Mouse (Mus musculus): ENCODE measurements at regions not wholly inside any gene's neighbourhood (a gene's known extent, or its start where the extent isn't known, plus 50 kb on each side); places are given as distances from the start of the nearest gene placed in this dataset.

DNA sequence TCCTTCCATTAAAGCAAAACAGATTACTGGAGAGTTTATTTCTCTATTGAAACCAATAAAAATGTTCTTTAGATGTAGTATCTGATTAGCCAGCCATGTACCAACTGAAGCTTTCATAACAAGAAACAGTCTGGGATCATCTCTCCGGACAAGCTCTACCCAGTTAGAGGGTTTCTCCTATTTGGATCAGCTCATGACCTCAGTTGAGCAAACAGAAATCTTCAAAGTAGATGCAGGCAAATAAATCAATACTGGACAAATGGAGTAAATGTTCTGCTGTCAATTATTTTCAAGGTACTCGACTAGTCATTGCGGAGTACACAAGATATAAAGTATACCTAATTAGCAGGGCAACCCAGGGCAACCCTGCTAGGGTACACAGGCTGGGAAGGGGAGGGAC is 67.4 kb downstream of the Avpr1a start:
- H3K27me3 ChIP-seq, result no peaks in the 10 kb centered on the region
- no peak overlapping the region for H3K27ac ChIP-seq
- H3K4me3 ChIP-seq (replicated peaks), result no peak overlapping the region
- no peaks in the 10 kb centered on the region for H3K36me3 ChIP-seq
- ATAC-seq (ENCODE audit: low read depth) (peak; percentile 58; the same call in 1 of the 2 replicates), DNase-seq (no peak)
- 0 out of 2 replicates have a peak, but pooled peaks cover 6% of the 10 kb centered on the region for H3K9me3 ChIP-seq (replicated peaks)
- H3K4me2 ChIP-seq, result no peak overlapping the region
- no peak overlapping the region for H3K9ac ChIP-seq
- WGBS (ENCODE audit: insufficient replicate concordance), result 60% methylated on average over 3 of the region's 3 CpGs
- H3K4me1 ChIP-seq (replicated peaks), result no peaks in the 10 kb centered on the region

DNA sequence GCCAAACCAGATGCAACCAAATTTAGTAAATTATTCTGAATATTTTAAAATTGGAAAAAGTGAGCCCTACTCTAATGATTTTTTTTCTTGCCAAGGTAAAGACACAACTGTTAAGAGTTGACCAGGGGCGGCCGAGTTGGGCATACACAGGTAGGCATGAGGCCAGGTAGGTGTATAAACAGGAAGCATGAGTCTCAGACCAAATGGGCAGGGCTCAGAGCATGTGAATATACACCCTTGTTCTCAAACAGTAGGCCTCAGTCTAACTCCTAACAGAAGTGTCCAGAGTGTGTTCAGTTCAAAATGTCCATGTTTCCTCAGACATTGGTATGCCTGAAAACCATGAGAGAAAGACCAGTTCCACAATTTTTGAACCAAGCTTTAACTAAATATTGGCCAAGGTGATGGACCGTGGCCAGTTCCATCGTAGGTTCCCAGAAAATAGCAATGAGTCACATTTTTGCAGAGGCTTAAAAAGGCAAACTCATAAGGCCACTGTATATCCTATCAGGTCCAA is 71.0 kb downstream of the Avpr1a start:
- no peak overlapping the region for H3K27ac ChIP-seq
- WGBS (ENCODE audit: insufficient replicate concordance), result 77% methylated on average over 4 of the region's 4 CpGs

DNA sequence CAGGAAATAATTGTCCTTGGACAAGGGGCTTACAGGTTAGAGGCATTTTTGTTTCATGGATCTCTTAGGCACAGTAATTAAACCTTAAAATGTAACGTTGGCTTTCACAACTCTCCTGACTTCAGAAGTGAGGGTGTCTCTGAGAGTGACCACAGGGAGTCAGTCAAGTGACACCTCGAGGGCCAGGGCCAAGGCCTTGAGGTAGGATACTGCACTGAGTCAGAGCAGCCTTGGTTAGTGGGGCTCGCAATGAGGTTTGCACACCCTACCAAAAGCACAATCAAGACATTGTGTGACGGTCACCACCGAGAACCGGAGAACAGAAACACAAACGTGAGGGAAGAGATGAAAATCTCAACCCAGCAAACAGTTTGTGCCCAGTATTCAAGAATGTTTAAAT is 71.7 kb downstream of the Avpr1a start:
- no peak overlapping the region for H3K27ac ChIP-seq
- no peak overlapping the region for H3K9ac ChIP-seq
- H3K9me3 ChIP-seq (replicated peaks), result no peaks in the 10 kb centered on the region
- H3K27me3 ChIP-seq, result no peaks in the 10 kb centered on the region
- no peak for ATAC-seq (ENCODE audit: low read depth)
- DNase-seq, result no peak
- H3K36me3 ChIP-seq, result no peaks in the 10 kb centered on the region
- no peak overlapping the region for H3K4me2 ChIP-seq
- H3K4me3 ChIP-seq (replicated peaks), result no peak overlapping the region
- H3K4me1 ChIP-seq (replicated peaks), result no peaks in the 10 kb centered on the region
- 73% methylated on average over 7 of the region's 7 CpGs for WGBS (ENCODE audit: insufficient replicate concordance)

More for the DNA sequence above, 71.0 kb downstream of the Avpr1a start:
- Histone ChIP-seq H3K9ac (no peak overlapping the region), H3K4me1 (replicated peaks) (no peaks in the 10 kb centered on the region), H3K4me2 (no peak overlapping the region), H3K9me3 (replicated peaks) (no peaks in the 10 kb centered on the region), H3K4me3 (replicated peaks) (no peak overlapping the region), H3K27me3 (no peaks in the 10 kb centered on the region), H3K36me3 (no peaks in the 10 kb centered on the region)
- DNase-seq (no peak), ATAC-seq (ENCODE audit: low read depth) (no peak)

DNA sequence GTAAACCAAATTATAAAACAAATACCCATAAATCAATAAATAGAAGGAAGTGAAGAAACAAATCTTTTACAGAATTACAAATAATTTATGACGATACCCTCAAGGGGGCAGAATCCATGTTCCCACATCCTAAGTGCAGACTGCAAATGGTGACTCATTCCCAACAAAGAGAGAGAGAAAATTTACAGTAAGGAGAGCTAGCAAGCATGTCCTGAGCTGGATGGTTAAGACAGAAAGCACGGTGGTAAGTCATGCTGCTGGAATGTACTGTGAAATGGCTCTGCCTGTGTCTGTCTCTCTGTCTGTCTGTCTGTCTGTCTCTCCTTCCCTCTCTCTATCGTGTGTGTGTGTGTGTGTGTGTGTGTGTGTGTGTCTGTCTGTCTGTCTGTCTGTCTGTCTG is 74.3 kb downstream of the Avpr1a start:
- Histone ChIP-seq H3K4me3 (replicated peaks) (no peak overlapping the region), H3K27ac (no peak overlapping the region), H3K36me3 (no peaks in the 10 kb centered on the region), H3K27me3 (no peaks in the 10 kb centered on the region), H3K4me2 (no peak overlapping the region), H3K9ac (no peak overlapping the region), H3K4me1 (replicated peaks) (no peaks in the 10 kb centered on the region), H3K9me3 (replicated peaks) (no peaks in the 10 kb centered on the region)
- ATAC-seq (ENCODE audit: low read depth) (no peak), DNase-seq (no peak)
- 56% methylated on average over 3 of the region's 3 CpGs for WGBS (ENCODE audit: insufficient replicate concordance)

DNA sequence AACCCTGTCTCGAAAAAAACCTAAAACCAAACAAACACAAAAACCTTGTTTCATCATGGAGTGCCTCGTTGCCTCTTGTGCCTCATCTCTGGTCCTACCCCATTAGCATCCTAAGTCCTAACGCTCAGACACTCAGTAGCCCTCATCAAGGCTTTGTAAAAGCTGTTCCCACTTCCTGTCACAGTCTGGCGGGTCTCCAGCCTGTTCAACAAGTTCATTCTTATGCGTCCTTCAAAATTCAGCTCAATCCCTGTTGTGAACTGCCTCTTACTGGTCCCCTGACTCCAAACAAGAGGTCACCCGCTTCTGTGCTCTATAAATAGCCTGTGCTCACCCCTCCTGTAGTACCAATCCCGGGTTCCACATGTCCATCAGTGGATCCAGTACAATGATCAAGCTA is 77.1 kb downstream of the Avpr1a start:
- no peak overlapping the region for H3K27ac ChIP-seq
- H3K4me1 ChIP-seq (replicated peaks), result no peaks in the 10 kb centered on the region
- DNase-seq (no peak), ATAC-seq (ENCODE audit: low read depth) (no peak)
- no peaks in the 10 kb centered on the region for H3K36me3 ChIP-seq
- no peak overlapping the region for H3K4me3 ChIP-seq (replicated peaks)
- H3K27me3 ChIP-seq, result no peaks in the 10 kb centered on the region
- H3K9me3 ChIP-seq (replicated peaks), result no peaks in the 10 kb centered on the region
- 46% methylated on average over 7 of the region's 7 CpGs for WGBS (ENCODE audit: insufficient replicate concordance)
- no peak overlapping the region for H3K9ac ChIP-seq
- no peak overlapping the region for H3K4me2 ChIP-seq

GRCm38 (mm10) chr10:122525807-122526206 is 77.5 kb downstream of the Avpr1a start:
- 54% methylated on average over 6 of the region's 6 CpGs for WGBS (ENCODE audit: insufficient replicate concordance)
- Histone ChIP-seq H3K9me3 (replicated peaks) (no peaks in the 10 kb centered on the region), H3K27me3 (no peaks in the 10 kb centered on the region), H3K9ac (no peak overlapping the region), H3K4me2 (no peak overlapping the region), H3K4me3 (replicated peaks) (no peak overlapping the region), H3K36me3 (no peaks in the 10 kb centered on the region), H3K27ac (no peak overlapping the region), H3K4me1 (replicated peaks) (no peaks in the 10 kb centered on the region)
- DNase-seq (no peak), ATAC-seq (ENCODE audit: low read depth) (no peak)

DNA sequence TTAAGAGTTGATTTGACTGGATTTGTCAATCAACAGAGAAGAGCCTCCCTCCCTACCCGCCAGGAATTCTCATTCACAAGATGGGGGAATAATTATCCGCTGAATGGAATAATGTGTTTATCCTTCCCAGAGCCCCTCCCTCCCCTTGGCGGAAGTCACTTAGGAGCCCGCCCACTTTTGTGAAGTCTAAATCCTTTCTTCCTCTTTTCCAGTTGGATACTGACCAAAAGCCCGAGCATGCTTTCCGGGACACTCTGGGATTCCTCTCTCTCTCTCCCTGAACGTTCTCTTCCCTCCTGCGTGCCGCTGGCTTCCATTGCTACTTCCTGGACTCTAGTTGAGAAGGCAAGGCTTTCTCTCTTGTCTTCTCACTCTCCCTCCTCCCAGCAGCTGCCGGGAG is 79.9 kb downstream of the Avpr1a start:
- no peak for DNase-seq

DNA sequence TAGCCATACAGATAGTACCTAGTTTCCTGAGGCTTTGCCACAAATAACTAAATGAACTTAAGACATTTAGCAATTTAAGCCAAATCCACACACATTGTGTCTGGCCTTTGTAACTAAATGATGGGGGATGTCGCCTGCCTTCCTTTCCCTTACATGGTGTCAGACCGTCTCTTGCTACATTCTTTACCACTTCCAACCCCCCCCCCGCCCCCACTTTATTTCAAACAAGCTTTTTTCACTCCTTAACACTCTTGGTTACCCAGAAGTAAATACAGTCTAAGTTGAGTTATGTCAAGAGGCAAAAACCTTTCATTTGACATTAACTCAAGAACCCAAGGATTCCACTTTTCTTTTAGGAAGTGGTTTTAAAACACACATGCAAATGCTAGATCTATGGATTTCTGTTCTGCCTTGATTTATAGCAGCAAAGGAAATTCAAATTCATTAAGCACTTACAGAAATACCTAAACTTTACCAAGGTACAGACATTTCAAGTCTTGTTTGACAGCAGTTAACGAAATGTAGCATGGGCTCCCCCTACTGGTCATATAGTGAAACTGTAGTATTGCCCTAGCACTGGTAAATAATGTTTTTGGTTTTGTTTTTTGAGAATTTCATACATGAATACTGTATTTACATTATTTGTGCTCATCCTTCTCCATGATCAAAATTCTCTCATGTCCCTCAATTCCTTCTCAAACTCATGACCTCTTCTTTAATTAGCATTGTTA is 80.8 kb downstream of the Avpr1a start:
- Histone ChIP-seq H3K36me3 (no peaks in the 10 kb centered on the region), H3K9me3 (replicated peaks) (no peaks in the 10 kb centered on the region), H3K9ac (no peak overlapping the region), H3K4me3 (replicated peaks) (no peak overlapping the region), H3K27me3 (no peaks in the 10 kb centered on the region), H3K4me2 (no peak overlapping the region), H3K4me1 (replicated peaks) (no peaks in the 10 kb centered on the region), H3K27ac (no peak overlapping the region)
- DNase-seq (no peak), ATAC-seq (ENCODE audit: low read depth) (no peak)
- 44% methylated on average over 4 of the region's 4 CpGs for WGBS (ENCODE audit: insufficient replicate concordance)

More for the DNA sequence above, 79.9 kb downstream of the Avpr1a start:
- H3K4me3 ChIP-seq (replicated peaks), result no peak overlapping the region
- no peaks in the 10 kb centered on the region for H3K36me3 ChIP-seq
- 73% methylated on average over 10 of the region's 10 CpGs for WGBS (ENCODE audit: insufficient replicate concordance)
- H3K27ac ChIP-seq, result no peak overlapping the region
- H3K4me1 ChIP-seq (replicated peaks), result no peaks in the 10 kb centered on the region
- H3K9ac ChIP-seq, result no peak overlapping the region
- H3K4me2 ChIP-seq, result no peak overlapping the region
- H3K27me3 ChIP-seq, result no peaks in the 10 kb centered on the region
- ATAC-seq (ENCODE audit: low read depth), result no peak
- no peaks in the 10 kb centered on the region for H3K9me3 ChIP-seq (replicated peaks)

DNA sequence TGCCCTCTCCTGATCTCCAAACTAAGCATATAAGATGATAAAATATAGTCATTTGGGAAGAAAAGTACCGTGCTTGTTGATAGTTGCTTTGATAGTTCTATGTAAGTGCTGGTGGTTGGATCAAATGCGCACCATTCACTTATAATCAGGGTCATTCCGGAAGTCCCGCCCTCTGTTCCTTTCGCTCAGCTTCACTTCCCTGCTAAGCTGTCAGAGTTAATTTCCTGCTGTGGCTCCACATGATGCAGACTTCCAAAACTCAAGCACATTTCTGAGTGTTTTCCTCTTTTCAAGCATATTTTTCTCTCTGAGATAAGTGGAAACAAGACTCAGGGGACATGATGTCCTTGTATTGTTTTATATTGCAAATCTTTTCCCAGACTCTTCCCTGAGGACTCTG is 86.4 kb downstream of the Avpr1a start:
- Histone ChIP-seq H3K27me3 (no peaks in the 10 kb centered on the region), H3K4me3 (replicated peaks) (no peak overlapping the region), H3K9ac (no peak overlapping the region), H3K9me3 (replicated peaks) (no peaks in the 10 kb centered on the region), H3K4me2 (no peak overlapping the region), H3K4me1 (replicated peaks) (no peaks in the 10 kb centered on the region), H3K36me3 (no peaks in the 10 kb centered on the region), H3K27ac (no peak overlapping the region)
- DNase-seq, result no peak
- ATAC-seq (ENCODE audit: low read depth), result no peak
- 78% methylated on average over 5 of the region's 5 CpGs for WGBS (ENCODE audit: insufficient replicate concordance)

DNA sequence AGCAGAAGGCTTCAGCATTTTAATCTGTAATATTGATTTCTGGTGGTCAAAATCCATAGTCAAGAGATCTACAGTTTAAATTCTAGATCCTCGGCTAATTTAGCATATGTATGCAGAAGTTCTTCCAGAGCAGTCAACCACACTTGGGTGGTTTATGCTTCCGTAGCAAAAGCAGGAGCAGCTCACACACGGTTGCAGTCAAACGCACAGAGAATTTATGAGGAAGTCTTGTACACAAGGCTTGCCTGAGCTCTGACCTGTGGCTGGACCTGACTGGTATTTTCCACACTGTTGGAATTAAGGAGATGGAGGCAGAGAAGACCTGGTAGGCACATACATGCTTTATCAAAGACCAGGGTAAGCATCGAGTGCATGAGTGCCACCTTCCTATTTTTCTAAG is 86.8 kb downstream of the Avpr1a start:
- no peaks in the 10 kb centered on the region for H3K9me3 ChIP-seq (replicated peaks)
- no peaks in the 10 kb centered on the region for H3K36me3 ChIP-seq
- H3K27ac ChIP-seq, result no peak overlapping the region
- 38% methylated on average over 5 of the region's 5 CpGs for WGBS (ENCODE audit: insufficient replicate concordance)
- H3K27me3 ChIP-seq, result no peaks in the 10 kb centered on the region
- no peak overlapping the region for H3K4me3 ChIP-seq (replicated peaks)
- no peaks in the 10 kb centered on the region for H3K4me1 ChIP-seq (replicated peaks)
- H3K4me2 ChIP-seq, result no peak overlapping the region
- DNase-seq (no peak), ATAC-seq (ENCODE audit: low read depth) (no peak)
- no peak overlapping the region for H3K9ac ChIP-seq

DNA sequence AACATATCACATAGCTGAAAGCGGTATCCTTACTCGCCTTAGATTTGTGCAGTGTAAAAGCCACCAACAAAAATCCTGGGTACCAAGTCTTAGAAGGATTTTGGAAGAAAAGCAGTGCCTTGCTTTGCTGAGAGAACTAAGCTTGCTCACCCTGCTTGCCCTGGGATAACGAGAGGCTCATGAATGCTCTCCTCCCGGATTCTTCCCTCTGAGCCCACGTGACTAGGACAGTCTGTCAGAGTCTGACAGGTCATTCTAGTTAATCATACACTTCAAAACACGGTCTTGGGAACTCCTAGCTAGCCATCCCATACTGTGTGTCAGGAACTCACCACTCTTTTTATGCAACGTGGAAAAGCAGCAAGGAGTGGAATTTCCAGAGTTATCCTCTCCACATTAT is 91.4 kb downstream of the Avpr1a start:
- Histone ChIP-seq H3K36me3 (no peaks in the 10 kb centered on the region), H3K4me2 (no peak overlapping the region), H3K27ac (no peak overlapping the region), H3K4me3 (replicated peaks) (no peak overlapping the region), H3K4me1 (replicated peaks) (no peaks in the 10 kb centered on the region), H3K27me3 (no peaks in the 10 kb centered on the region), H3K9me3 (replicated peaks) (no peaks in the 10 kb centered on the region), H3K9ac (no peak overlapping the region)
- DNase-seq (no peak), ATAC-seq (ENCODE audit: low read depth) (no peak)
- WGBS (ENCODE audit: insufficient replicate concordance), result 58% methylated on average over 7 of the region's 7 CpGs

DNA sequence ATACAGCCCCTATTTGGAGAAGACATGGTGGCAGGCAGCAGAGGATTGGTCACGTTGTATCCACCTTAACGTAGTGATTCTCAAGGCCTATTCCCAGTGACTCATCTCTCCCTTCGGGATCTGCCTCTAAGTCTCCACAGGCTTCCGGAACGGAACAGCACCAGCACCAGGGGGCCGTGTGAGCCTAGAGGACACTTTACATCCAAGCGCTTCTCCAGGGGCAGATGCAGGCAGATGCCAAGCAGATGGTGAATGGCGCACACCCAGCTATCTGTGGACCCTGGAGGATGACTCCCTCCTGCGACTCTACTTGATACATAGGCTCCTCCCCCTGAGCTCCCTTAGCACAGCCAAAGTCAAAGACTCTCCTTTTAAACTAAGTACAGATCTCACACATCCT is 94.3 kb downstream of the Avpr1a start:
- 49% methylated on average over 9 of the region's 9 CpGs for WGBS (ENCODE audit: insufficient replicate concordance)
- DNase-seq, result no peak
- Histone ChIP-seq H3K4me3 (replicated peaks) (no peak overlapping the region), H3K4me1 (replicated peaks) (no peaks in the 10 kb centered on the region), H3K36me3 (no peaks in the 10 kb centered on the region), H3K9ac (no peak overlapping the region), H3K27me3 (no peaks in the 10 kb centered on the region), H3K27ac (no peak overlapping the region), H3K4me2 (no peak overlapping the region), H3K9me3 (replicated peaks) (no peaks in the 10 kb centered on the region)
- no peak for ATAC-seq (ENCODE audit: low read depth)

Data from liver, embryonic 13.5 days (tissue).